Mouse (Mus musculus): Measurements from ENCODE around the gene Rell1.

- TF ChIP-seq ZC3H11A (IDR thresholded peaks at IDR 0.05; ENCODE audit: borderline replicate concordance, low read depth, low read length), result no peak
- no peak for TF ChIP-seq ZNF384 (IDR thresholded peaks at IDR 0.05; ENCODE audit: low read depth, low read length)
- no peak for TF ChIP-seq MAFK (IDR thresholded peaks at IDR 0.05; ENCODE audit: insufficient read depth, low read depth, low read length)
Measured at GRCm38 (mm10) chr5:63970991-63971390, 2.3 kb upstream of the Rell1 start.
